Mouse (Mus musculus): ENCODE measurements around the gene Sfswap. TPM values are rescaled to one million over a fixed set of nuclear protein-coding genes. Genes with fewer than 3 reads are reported as not detected.
"Not testable (repeated sequence)": the region's sequence is repeated elsewhere in the genome, so short reads cannot be mapped to it uniquely, and the experiment has no call there.

The Sfswap gene
- polyA plus RNA-seq, 1 experiment = 29.1 TPM

DNA sequence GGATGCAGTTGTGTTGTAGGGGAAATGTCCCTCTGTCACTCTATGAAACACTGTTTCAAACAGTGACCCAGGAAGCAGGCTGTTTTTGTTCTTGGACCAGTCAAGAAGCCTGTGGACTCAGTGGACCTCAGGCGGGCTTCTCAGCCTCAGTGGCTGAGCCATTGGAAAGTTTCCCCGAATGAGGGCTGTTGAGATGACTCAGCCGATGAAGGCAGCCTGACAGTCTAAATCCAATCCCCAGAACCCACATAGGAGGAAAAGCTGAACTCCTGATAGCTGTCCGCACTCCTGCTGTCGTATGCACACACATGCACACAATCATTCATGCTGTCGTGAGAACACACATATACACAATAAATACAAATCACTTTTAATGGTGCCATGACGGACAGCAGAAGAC lies 42.9 kb upstream of the Sfswap start:
- Histone ChIP-seq H3K36me3 (ENCODE audit: control insufficient read depth, insufficient read depth) (no peaks in the 10 kb centered on the region), H3K27me3 (ENCODE audit: control insufficient read depth, insufficient read depth, insufficient read length) (peaks cover 10% of the 10 kb centered on the region), H3K79me3 (ENCODE audit: low read depth) (no peaks in the 10 kb centered on the region), H3K4me3 (ENCODE audit: insufficient read depth, poor library complexity, severe bottlenecking) (no peak overlapping the region), H3K79me2 (ENCODE audit: control insufficient read depth, insufficient read depth) (no peaks in the 10 kb centered on the region), H3ac (ENCODE audit: control insufficient read depth, insufficient read length, low read depth) (no peak overlapping the region)
- TF ChIP-seq MYOD1 (IDR thresholded peaks at IDR 0.05; ENCODE audit: control insufficient read depth, insufficient read length, low read depth) (no peak), MAX (IDR thresholded peaks at IDR 0.05) (no peak), CTCF (IDR thresholded peaks at IDR 0.05; ENCODE audit: control insufficient read depth, insufficient read depth, insufficient read length) (no peak), USF1 (IDR thresholded peaks at IDR 0.05; ENCODE audit: low read depth) (no peak), FOSL1 (IDR thresholded peaks at IDR 0.05; ENCODE audit: insufficient read depth, low read length, poor library complexity, severe bottlenecking) (no peak), MYOG (IDR thresholded peaks at IDR 0.05; ENCODE audit: control insufficient read depth, extremely low read depth, insufficient read length) (no peak), CEBPB (IDR thresholded peaks at IDR 0.05; ENCODE audit: low read depth) (no peak)

- H3K36me3 ChIP-seq (ENCODE audit: control insufficient read depth, insufficient read depth) = no peaks in the 10 kb centered on the region
- no peak overlapping the region for H3K4me3 ChIP-seq (ENCODE audit: insufficient read depth, poor library complexity, severe bottlenecking)
- no peak overlapping the region for H3ac ChIP-seq (ENCODE audit: control insufficient read depth, insufficient read length, low read depth)
- peaks cover 10% of the 10 kb centered on the region for H3K27me3 ChIP-seq (ENCODE audit: control insufficient read depth, insufficient read depth, insufficient read length)
- H3K79me2 ChIP-seq (ENCODE audit: control insufficient read depth, insufficient read depth) = no peaks in the 10 kb centered on the region
- no peaks in the 10 kb centered on the region for H3K79me3 ChIP-seq (ENCODE audit: low read depth)
- no peak for TF ChIP-seq FOSL1 (IDR thresholded peaks at IDR 0.05; ENCODE audit: insufficient read depth, low read length, poor library complexity, severe bottlenecking)
- TF ChIP-seq MYOD1 (IDR thresholded peaks at IDR 0.05; ENCODE audit: control insufficient read depth, insufficient read length, low read depth) = no peak
Observed at GRCm38 (mm10) chr5:129458541-129458940, 42.5 kb upstream of the Sfswap start.

DNA sequence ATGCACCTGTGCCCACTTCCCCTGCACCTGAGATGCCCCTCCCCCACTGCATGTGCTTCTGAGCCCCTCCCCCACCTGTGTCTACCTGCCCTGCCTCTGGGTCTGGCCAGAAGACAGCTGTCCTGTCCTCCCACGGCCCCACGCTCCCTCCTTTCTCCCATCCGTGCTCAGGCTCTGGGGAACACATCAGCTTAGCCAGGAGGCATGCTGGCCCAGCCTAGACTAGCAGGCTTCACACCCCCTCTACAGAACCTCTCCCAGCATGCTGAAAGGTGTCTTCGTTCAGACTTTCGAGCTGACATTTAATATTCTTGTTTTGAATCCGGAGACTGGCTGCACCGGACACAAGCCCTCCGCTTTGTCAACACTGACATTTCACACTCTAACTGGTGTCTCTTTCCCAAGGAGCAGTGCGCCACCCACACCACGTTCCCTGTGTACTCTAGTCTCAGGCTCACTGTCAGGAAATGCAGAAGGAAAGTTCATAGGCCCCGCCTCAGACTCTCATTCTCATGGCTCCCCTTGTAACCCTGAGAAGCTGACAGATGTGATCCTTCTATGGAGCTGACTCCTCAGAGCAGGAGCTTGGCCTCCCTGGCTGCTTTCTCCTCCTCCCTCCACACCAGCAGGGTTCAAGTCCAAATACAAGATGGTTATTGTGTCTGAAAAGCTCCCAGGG lies 40.1 kb upstream of the Sfswap start:
- H3K79me3 ChIP-seq (ENCODE audit: low read depth) = no peaks in the 10 kb centered on the region
- H3K4me3 ChIP-seq (ENCODE audit: insufficient read depth, poor library complexity, severe bottlenecking) = no peak overlapping the region
- no peak overlapping the region for H3ac ChIP-seq (ENCODE audit: control insufficient read depth, insufficient read length, low read depth)
- TF ChIP-seq MYOD1 (IDR thresholded peaks at IDR 0.05; ENCODE audit: control insufficient read depth, insufficient read length, low read depth) (no peak), FOSL1 (IDR thresholded peaks at IDR 0.05; ENCODE audit: insufficient read depth, low read length, poor library complexity, severe bottlenecking) (no peak), MAX (IDR thresholded peaks at IDR 0.05) (no peak), CTCF (IDR thresholded peaks at IDR 0.05; ENCODE audit: control insufficient read depth, insufficient read depth, insufficient read length) (no peak), MYOG (IDR thresholded peaks at IDR 0.05; ENCODE audit: control insufficient read depth, extremely low read depth, insufficient read length) (no peak), CEBPB (IDR thresholded peaks at IDR 0.05; ENCODE audit: low read depth) (no peak), USF1 (IDR thresholded peaks at IDR 0.05; ENCODE audit: low read depth) (no peak)
- no peaks in the 10 kb centered on the region for H3K79me2 ChIP-seq (ENCODE audit: control insufficient read depth, insufficient read depth)
- H3K36me3 ChIP-seq (ENCODE audit: control insufficient read depth, insufficient read depth) = no peaks in the 10 kb centered on the region
- peaks cover 10% of the 10 kb centered on the region for H3K27me3 ChIP-seq (ENCODE audit: control insufficient read depth, insufficient read depth, insufficient read length)

DNA sequence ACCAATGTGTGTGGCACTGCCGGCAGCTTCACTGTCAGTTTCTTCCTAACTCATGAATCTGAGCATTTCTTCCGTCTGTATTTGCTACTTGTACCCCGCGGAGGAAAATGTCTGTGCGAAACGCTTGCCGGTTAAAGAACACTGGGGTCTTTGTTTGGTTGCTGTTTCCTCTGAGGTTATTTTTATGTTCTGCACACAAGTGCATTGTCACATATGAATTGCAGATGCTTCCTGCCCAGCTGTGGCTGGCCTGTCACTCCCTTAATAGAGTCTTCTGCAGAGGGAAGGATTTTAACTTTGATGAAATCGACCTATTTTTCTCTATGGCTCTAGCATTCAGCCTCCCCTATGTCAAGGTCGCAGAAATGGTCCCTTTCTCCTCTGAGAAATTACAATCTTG lies 37.4 kb upstream of the Sfswap start:
- H3K79me2 ChIP-seq (ENCODE audit: control insufficient read depth, insufficient read depth); H3K36me3 ChIP-seq (ENCODE audit: control insufficient read depth, insufficient read depth); H3ac ChIP-seq (ENCODE audit: control insufficient read depth, insufficient read length, low read depth); H3K27me3 ChIP-seq (ENCODE audit: control insufficient read depth, insufficient read depth, insufficient read length); H3K4me3 ChIP-seq (ENCODE audit: insufficient read depth, poor library complexity, severe bottlenecking); H3K79me3 ChIP-seq (ENCODE audit: low read depth): not testable (repeated sequence)

DNA sequence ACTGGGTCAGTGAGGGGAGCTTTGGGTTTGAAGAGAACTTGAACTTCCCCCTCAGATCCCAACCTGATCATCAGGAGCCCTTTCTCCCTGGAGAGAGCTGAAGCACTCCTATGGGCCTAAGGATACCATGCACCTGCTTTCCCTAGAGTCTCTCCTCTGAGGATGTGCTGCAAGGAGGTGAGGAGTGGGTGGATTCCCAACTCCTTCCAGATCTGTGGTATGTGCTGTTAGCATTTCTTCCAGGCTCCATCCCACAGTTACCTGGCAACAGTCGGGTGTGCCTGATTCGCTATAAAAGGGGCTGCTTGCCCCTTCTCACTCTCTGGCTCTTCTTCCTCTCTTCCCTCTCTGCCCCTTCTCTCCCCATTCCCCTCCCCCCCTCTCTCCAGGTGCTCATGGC lies 35.2 kb upstream of the Sfswap start:
- H3K79me2 ChIP-seq (ENCODE audit: control insufficient read depth, insufficient read depth) = no peaks in the 10 kb centered on the region
- no peak for TF ChIP-seq FOSL1 (IDR thresholded peaks at IDR 0.05; ENCODE audit: insufficient read depth, low read length, poor library complexity, severe bottlenecking)
- no peak for TF ChIP-seq MYOG (IDR thresholded peaks at IDR 0.05; ENCODE audit: control insufficient read depth, extremely low read depth, insufficient read length)
- no peak for TF ChIP-seq MYOD1 (IDR thresholded peaks at IDR 0.05; ENCODE audit: control insufficient read depth, insufficient read length, low read depth)
- TF ChIP-seq USF1 (IDR thresholded peaks at IDR 0.05; ENCODE audit: low read depth) = no peak
- TF ChIP-seq CTCF (IDR thresholded peaks at IDR 0.05; ENCODE audit: control insufficient read depth, insufficient read depth, insufficient read length) = no peak
- no peak for TF ChIP-seq MAX (IDR thresholded peaks at IDR 0.05)
- TF ChIP-seq CEBPB (IDR thresholded peaks at IDR 0.05; ENCODE audit: low read depth) = no peak

DNA sequence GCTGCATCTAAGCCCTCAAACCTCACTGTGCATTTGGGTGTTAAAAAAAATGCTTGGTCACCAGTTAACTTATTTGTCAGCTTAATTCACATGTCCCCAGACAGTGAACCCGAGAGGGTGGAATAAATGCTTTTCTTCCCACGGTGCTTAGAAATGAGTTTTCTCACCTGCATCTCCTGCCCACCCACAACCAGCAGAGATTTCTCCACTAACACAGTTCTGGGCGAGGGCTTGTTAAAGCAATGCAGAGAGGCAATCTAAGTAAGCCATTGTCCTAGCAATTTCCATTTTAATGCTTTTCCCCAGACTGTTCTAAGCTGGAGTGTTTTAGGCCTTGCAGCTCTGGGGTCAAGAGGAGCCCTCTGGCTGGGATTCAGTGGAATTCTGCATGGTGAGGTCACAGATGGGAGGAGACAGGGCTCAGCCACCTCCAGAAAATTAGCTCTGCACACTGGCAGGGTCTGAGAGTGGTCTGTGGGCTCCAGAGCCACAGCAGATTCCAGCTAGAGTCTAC lies 25.4 kb upstream of the Sfswap start:
- Histone ChIP-seq H3K79me3 (ENCODE audit: low read depth) (no peaks in the 10 kb centered on the region), H3K4me3 (ENCODE audit: insufficient read depth, poor library complexity, severe bottlenecking) (no peak overlapping the region), H3ac (ENCODE audit: control insufficient read depth, insufficient read length, low read depth) (no peak overlapping the region), H3K79me2 (ENCODE audit: control insufficient read depth, insufficient read depth) (no peaks in the 10 kb centered on the region), H3K27me3 (ENCODE audit: control insufficient read depth, insufficient read depth, insufficient read length) (peaks cover 49% of the 10 kb centered on the region), H3K36me3 (ENCODE audit: control insufficient read depth, insufficient read depth) (no peaks in the 10 kb centered on the region)
- no peak for TF ChIP-seq MAX (IDR thresholded peaks at IDR 0.05)
- TF ChIP-seq MYOD1 (IDR thresholded peaks at IDR 0.05; ENCODE audit: control insufficient read depth, insufficient read length, low read depth) = no peak
- no peak for TF ChIP-seq FOSL1 (IDR thresholded peaks at IDR 0.05; ENCODE audit: insufficient read depth, low read length, poor library complexity, severe bottlenecking)
- TF ChIP-seq USF1 (IDR thresholded peaks at IDR 0.05; ENCODE audit: low read depth) = no peak
- no peak for TF ChIP-seq CTCF (IDR thresholded peaks at IDR 0.05; ENCODE audit: control insufficient read depth, insufficient read depth, insufficient read length)
- TF ChIP-seq MYOG (IDR thresholded peaks at IDR 0.05; ENCODE audit: control insufficient read depth, extremely low read depth, insufficient read length) = no peak
- no peak for TF ChIP-seq CEBPB (IDR thresholded peaks at IDR 0.05; ENCODE audit: low read depth)

More for the DNA sequence above, 35.2 kb upstream of the Sfswap start:
- H3K27me3 ChIP-seq (ENCODE audit: control insufficient read depth, insufficient read depth, insufficient read length) = peaks cover 7% of the 10 kb centered on the region
- H3K79me3 ChIP-seq (ENCODE audit: low read depth) = no peaks in the 10 kb centered on the region
- H3ac ChIP-seq (ENCODE audit: control insufficient read depth, insufficient read length, low read depth) = no peak overlapping the region
- no peaks in the 10 kb centered on the region for H3K36me3 ChIP-seq (ENCODE audit: control insufficient read depth, insufficient read depth)
- H3K4me3 ChIP-seq (ENCODE audit: insufficient read depth, poor library complexity, severe bottlenecking) = no peak overlapping the region
